Mouse (Mus musculus): ENCODE data around the gene Parva. TPM values are rescaled to one million over a fixed set of nuclear protein-coding genes. Genes with fewer than 3 reads are reported as not detected.

Parva gene
- polyA plus RNA-seq, 1 experiment from 2014 or later, result 105 TPM

DNA sequence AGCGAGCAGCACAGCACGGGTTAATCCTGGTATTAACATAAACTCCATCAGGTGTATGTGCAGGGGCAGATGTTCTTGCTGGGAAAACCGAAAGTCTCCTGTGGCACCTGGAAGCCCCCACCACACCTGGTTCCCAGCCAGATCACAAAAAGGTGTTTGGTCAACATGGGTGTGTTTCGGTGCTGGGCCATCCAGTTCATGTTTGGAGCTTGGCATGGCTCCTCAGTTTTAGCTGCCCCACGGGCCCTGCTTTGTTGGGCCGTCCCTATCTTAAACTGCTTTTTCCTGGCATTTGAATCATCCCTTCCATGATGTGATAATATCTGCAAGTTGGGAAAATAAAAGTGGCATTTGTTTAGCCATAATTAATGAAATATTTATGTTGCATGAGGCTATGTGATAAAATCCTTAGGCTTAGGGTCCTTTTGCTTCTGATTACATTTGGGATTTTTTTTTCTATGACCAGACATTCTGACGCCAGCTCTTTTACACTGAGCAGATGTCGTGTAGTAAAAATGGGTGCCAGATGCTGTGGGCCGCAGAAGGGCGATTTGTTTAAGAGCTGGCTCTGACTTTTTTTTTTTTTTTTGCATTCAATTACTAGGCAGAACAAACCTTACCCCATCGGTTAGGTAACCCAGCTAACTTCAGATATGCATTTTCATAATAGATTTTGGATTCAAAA lies 36.9 kb upstream of the Parva start:
- no peak for TF ChIP-seq CTCF (IDR thresholded peaks at IDR 0.05; ENCODE audit: low read depth)
- Histone ChIP-seq H3K4me1 (ENCODE audit: insufficient read depth) (peaks cover 18% of the 10 kb centered on the region), H3K36me3 (ENCODE audit: insufficient read depth) (no peaks in the 10 kb centered on the region), H3K27ac (ENCODE audit: low read depth) (peak overlapping the region; percentile 15), H3K9ac (no peak overlapping the region), H3K4me3 (ENCODE audit: low read depth, low read length) (no peak overlapping the region), H3K27me3 (ENCODE audit: insufficient read depth, low read length) (no peaks in the 10 kb centered on the region), H3K9me3 (ENCODE audit: low read depth, low read length) (no peaks in the 10 kb centered on the region), H3K4me2 (no peak overlapping the region)
- peak; percentile 52 for DNase-seq
- WGBS, result 23% methylated on average over 11 of the region's 11 CpGs
- ATAC-seq (ENCODE audit: insufficient read depth), result peak; percentile 53; the same call in 1 of the 2 replicates

DNA sequence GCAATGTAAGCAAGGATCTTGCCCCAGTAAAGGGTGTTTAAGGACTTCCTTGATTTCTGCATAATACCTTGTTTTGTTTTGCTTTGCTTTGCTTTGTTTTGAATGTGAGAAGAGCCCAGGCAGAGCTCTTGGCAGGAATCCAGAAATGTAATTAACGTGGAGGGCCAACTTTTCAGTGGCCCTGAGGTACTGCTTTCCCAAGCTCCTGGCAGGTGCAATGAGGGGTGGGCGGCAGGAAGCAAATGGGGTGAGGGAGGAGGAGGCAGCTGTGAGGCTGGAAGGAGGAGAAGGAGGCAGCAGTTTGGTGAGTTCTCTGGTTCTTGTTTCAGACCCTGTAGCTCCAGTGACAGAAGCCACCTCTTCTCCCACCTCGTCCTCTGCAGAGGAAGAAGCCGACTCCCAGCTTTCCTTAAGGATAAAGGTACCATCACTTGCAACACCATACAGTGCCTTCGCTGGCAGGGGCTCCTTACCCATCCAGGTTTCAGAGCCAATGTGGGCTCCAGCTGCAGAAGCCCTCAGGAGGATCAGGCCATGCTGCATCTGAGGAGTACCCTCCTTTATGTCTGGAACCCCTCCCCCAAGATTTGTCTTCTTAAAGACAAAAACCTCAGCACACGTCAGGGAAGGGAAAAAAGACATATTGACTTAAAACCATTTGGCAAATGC lies 36.2 kb upstream of the Parva start:
- WGBS, result 19% methylated on average over 6 of the region's 6 CpGs
- Histone ChIP-seq H3K4me1 (ENCODE audit: insufficient read depth) (peaks cover 18% of the 10 kb centered on the region), H3K36me3 (ENCODE audit: insufficient read depth) (no peaks in the 10 kb centered on the region), H3K9ac (no peak overlapping the region), H3K27ac (ENCODE audit: low read depth) (peak overlapping the region; percentile 15; the same call in 1 of the 2 replicates), H3K4me2 (no peak overlapping the region), H3K4me3 (ENCODE audit: low read depth, low read length) (no peak overlapping the region), H3K27me3 (ENCODE audit: insufficient read depth, low read length) (no peaks in the 10 kb centered on the region), H3K9me3 (ENCODE audit: low read depth, low read length) (no peaks in the 10 kb centered on the region)
- ATAC-seq (ENCODE audit: insufficient read depth) (peak; percentile 52; the same call in 1 of the 2 replicates), DNase-seq (peak; percentile 72)
- no peak for TF ChIP-seq CTCF (IDR thresholded peaks at IDR 0.05; ENCODE audit: low read depth)

DNA sequence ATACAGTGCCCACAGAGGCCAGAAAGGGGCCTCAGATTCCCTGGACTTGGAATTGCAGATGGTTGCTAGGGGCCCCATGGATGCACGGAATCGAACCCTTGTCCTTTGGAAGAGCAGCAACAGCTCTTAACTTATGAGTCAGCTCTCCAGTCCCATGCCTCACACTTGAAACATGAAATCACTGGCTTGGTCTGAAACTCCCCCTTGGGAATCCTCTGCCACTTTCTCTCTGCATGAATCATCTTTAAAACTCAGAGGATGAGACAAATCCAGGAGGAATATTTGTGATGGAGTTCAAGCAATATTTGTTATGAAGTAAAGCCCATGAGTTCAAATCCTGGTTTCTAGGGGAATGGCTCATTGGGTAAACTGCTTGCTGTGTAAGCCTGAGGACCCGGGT lies 29.5 kb upstream of the Parva start:
- WGBS, result 84% methylated on average over 3 of the region's 3 CpGs
- H3K4me1 ChIP-seq (ENCODE audit: insufficient read depth), result no peaks in the 10 kb centered on the region
- H3K4me2 ChIP-seq, result no peak overlapping the region
- no peaks in the 10 kb centered on the region for H3K9me3 ChIP-seq (ENCODE audit: low read depth, low read length)
- H3K9ac ChIP-seq, result no peak overlapping the region
- no peak for ATAC-seq (ENCODE audit: insufficient read depth)
- no peak overlapping the region for H3K4me3 ChIP-seq (ENCODE audit: low read depth, low read length)
- no peak for DNase-seq
- no peaks in the 10 kb centered on the region for H3K36me3 ChIP-seq (ENCODE audit: insufficient read depth)
- no peak overlapping the region for H3K27ac ChIP-seq (ENCODE audit: low read depth)
- no peaks in the 10 kb centered on the region for H3K27me3 ChIP-seq (ENCODE audit: insufficient read depth, low read length)
- TF ChIP-seq CTCF (IDR thresholded peaks at IDR 0.05; ENCODE audit: low read depth), result no peak

DNA sequence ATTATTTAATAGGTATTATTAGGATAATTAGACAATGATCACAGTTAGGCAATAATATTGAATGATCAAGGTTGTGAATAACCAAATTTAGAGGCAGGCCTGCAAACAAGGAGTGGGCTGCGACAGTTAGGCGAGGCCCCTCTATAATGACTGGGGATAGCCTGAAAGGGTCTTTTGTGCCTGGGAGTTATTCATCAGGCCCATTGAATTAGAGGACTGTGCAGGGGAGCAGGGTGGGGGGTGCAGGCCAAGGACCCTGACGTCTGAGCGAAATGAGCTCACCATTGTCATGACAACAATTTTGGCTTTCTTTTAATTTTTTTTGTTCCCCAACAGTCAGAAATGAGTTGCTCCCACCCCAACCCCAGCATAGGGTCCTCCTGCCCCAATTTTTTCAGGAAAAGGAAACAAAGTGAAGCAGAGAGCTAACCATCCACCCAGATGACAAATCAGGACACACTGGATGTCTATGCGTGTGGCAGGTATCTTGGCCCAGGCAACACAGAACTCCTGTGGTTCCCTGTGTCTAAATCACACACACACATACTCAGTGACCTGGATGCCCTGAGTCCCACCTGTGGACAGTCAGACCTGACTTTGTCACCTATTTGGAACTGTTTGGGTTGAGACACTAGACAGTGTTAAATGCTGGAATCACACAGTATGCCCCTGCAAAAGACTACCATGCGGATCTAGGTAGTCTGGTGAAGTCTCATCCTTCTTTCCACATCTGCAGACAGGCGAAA lies 27.7 kb upstream of the Parva start:
- Histone ChIP-seq H3K27me3 (ENCODE audit: insufficient read depth, low read length) (no peaks in the 10 kb centered on the region), H3K4me3 (ENCODE audit: low read depth, low read length) (no peak overlapping the region), H3K36me3 (ENCODE audit: insufficient read depth) (no peaks in the 10 kb centered on the region), H3K9ac (no peak overlapping the region), H3K27ac (ENCODE audit: low read depth) (no peak overlapping the region), H3K4me1 (ENCODE audit: insufficient read depth) (no peaks in the 10 kb centered on the region), H3K4me2 (no peak overlapping the region), H3K9me3 (ENCODE audit: low read depth, low read length) (no peaks in the 10 kb centered on the region)
- WGBS, result 78% methylated on average over 7 of the region's 7 CpGs
- no peak; the same call in 1 of the 2 replicates for ATAC-seq (ENCODE audit: insufficient read depth)
- no peak for DNase-seq
- no peak for TF ChIP-seq CTCF (IDR thresholded peaks at IDR 0.05; ENCODE audit: low read depth)

DNA sequence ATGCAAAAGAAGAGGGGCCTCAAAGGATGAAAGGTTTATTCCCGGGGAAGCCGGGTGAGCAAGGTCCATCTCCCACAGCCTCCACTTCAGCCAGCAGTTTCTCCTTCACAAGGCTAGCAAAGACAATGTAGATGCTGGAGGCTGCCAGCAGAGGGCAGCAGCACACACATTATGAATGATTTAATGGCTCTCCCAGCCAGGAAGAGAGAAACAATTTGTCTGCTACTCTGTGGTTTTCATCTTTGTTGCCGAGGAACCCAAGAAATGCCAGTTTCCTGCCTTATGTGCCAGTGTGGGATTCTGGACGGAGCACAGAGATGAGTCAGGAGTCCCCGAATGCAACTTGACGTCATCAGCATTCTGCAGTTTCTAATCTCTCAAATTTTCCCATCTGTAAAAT lies 27.1 kb upstream of the Parva start:
- no peak overlapping the region for H3K4me2 ChIP-seq
- no peak overlapping the region for H3K27ac ChIP-seq (ENCODE audit: low read depth)
- H3K36me3 ChIP-seq (ENCODE audit: insufficient read depth), result no peaks in the 10 kb centered on the region
- H3K9ac ChIP-seq, result no peak overlapping the region
- no peak overlapping the region for H3K4me3 ChIP-seq (ENCODE audit: low read depth, low read length)
- no peaks in the 10 kb centered on the region for H3K4me1 ChIP-seq (ENCODE audit: insufficient read depth)
- peak; percentile 96 for DNase-seq
- TF ChIP-seq CTCF (IDR thresholded peaks at IDR 0.05; ENCODE audit: low read depth), result peak; percentile 95
- no peaks in the 10 kb centered on the region for H3K9me3 ChIP-seq (ENCODE audit: low read depth, low read length)
- ATAC-seq (ENCODE audit: insufficient read depth), result peak; percentile 21; the same call in 1 of the 2 replicates
- H3K27me3 ChIP-seq (ENCODE audit: insufficient read depth, low read length), result no peaks in the 10 kb centered on the region
- WGBS, result 41% methylated on average over 6 of the region's 6 CpGs

DNA sequence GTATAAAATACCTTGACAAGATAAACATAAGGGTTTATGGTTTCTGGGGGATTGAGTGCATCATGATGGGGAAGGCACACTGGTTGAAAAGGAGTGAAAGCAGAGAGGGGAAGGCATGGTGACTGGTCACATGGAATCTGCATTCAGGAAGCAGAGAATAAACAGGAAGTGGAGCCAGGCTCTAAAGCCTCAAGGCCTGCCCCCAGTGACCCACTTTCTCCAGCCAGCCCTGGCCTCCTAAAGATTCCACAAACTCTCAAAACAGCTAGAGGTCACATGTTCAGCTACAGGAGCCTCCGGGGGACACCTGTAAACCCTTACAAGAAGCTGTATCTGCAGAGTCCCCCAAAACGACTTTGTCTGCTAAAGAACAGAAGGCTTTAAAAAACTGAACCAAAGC lies 22.2 kb upstream of the Parva start:
- Histone ChIP-seq H3K9me3 (ENCODE audit: low read depth, low read length) (no peaks in the 10 kb centered on the region), H3K4me1 (ENCODE audit: insufficient read depth) (no peaks in the 10 kb centered on the region), H3K27ac (ENCODE audit: low read depth) (no peak overlapping the region), H3K27me3 (ENCODE audit: insufficient read depth, low read length) (no peaks in the 10 kb centered on the region), H3K4me3 (ENCODE audit: low read depth, low read length) (no peak overlapping the region), H3K9ac (no peak overlapping the region), H3K36me3 (ENCODE audit: insufficient read depth) (no peaks in the 10 kb centered on the region), H3K4me2 (no peak overlapping the region)
- 44% methylated on average over 2 of the region's 2 CpGs for WGBS
- DNase-seq (peak; percentile 45), ATAC-seq (ENCODE audit: insufficient read depth) (no peak)
- no peak for TF ChIP-seq CTCF (IDR thresholded peaks at IDR 0.05; ENCODE audit: low read depth)

DNA sequence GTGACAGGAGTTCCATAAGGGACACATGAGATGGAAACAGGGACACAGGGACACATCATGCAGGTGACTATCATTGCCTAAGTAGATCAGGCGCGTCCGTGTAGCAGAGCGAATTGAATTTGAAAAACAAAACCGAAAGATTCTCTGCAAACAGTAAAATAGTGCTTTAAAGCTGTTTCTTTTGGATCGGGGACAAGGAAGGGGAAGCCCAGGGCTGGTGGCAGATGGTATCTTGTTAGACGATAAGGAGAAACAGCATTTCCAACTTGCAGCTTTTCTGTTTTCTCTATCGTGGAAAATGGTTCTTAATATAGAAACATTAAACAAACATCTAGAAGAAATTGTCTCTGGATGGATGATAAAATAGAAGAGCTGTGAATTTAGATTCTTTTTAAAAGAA lies 21.7 kb upstream of the Parva start:
- no peak overlapping the region for H3K27ac ChIP-seq (ENCODE audit: low read depth)

More for the DNA sequence above, 21.7 kb upstream of the Parva start:
- no peak for TF ChIP-seq CTCF (IDR thresholded peaks at IDR 0.05; ENCODE audit: low read depth)
- ATAC-seq (ENCODE audit: insufficient read depth) (no peak), DNase-seq (no peak)
- Histone ChIP-seq H3K4me3 (ENCODE audit: low read depth, low read length) (no peak overlapping the region), H3K4me2 (no peak overlapping the region), H3K4me1 (ENCODE audit: insufficient read depth) (no peaks in the 10 kb centered on the region), H3K9me3 (ENCODE audit: low read depth, low read length) (no peaks in the 10 kb centered on the region), H3K9ac (no peak overlapping the region), H3K27me3 (ENCODE audit: insufficient read depth, low read length) (no peaks in the 10 kb centered on the region), H3K36me3 (ENCODE audit: insufficient read depth) (no peaks in the 10 kb centered on the region)
- WGBS, result 61% methylated on average over 8 of the region's 8 CpGs
